Mouse (Mus musculus): ENCODE measurements around the gene Sirt4.

DNA sequence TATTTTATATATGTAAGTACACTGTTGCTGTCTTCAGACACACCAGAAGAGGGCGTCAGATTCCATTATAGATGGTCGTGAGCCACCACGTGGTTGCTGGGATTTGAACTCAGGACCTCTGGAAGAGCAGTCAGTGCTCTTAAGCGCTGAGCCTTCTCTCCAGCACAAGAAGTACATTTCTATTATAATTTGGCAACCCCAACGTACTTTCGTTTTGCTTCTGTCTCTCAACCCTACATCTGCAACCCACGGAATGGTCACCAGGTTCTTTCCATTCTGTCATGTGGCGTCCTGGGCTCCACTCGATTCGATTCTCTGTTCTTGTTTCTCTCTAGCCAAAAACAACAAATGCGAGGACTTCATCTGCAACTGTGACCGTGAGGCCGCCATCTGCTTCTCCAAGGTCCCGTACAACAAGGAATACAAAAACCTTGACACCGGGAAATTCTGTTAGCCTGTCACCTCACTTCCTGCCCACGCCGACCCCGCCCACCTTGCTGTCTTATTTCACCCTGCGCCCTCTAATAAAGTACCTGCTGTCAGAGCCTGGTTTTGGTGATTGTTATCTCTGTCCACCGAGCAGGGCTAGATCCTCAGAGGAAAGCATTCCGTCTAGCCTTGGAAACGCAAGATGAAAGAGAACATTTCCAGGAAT is 10.2 kb downstream of the Sirt4 start:
- TF ChIP-seq CTCF (conservative IDR thresholded peaks at IDR 0.05; ENCODE audit: low read length): 0 out of 2 replicates have a peak, but pooled peaks have one; percentile 15
- no peak for TF ChIP-seq POU5F1 (IDR thresholded peaks at IDR 0.05; ENCODE audit: borderline replicate concordance, low read length)
- TF ChIP-seq NANOG (IDR thresholded peaks at IDR 0.05; ENCODE audit: borderline replicate concordance, low read length): no peak
